Mouse (Mus musculus) liver, embryonic 14.5 days (tissue): ENCODE data around the gene Med27. TPM values are rescaled to one million over a fixed set of nuclear protein-coding genes. Genes with fewer than 3 reads are reported as not detected.

ENCODE experiments used
- ATAC-seq: fragments of 200-750 bp; cut with Nextera tagmentation; 2 replicates; pipeline ENCODE4 v1.8.0; 2017; ENCODE audit warnings: moderate number of reproducible peaks, mild to moderate bottlenecking, moderate library complexity; ENCODE audit not compliant: insufficient read depth
- DNase-seq, 3 experiments: peaks; one replicate each; pipeline ENCODE4 v3.0.0-alpha.2; 2012 to 2013; ENCODE audit warnings: low read depth in 3 of 3, low spot score in 3 of 3
- H3K27ac ChIP-seq: fragments of 300-500 bp; sonication (generic); 2 replicates; pipeline ENCODE4 v1.5.1; 2014; ENCODE audit warnings: moderate library complexity, mild to moderate bottlenecking, control low read depth, inconsistent platforms
- H3K27me3 ChIP-seq: fragments of 300-500 bp; sonication (generic); 2 replicates; pipeline ENCODE4 v1.6.1; 2014; ENCODE audit warnings: mild to moderate bottlenecking, low read length, moderate library complexity; ENCODE audit not compliant: control insufficient read depth, insufficient read depth
- H3K36me3 ChIP-seq: fragments of 300-500 bp; sonication (generic); replicated peaks from 2 replicates; pipeline ENCODE4 v1.6.1; 2014; ENCODE audit warnings: low read depth; ENCODE audit not compliant: control insufficient read depth, insufficient read depth
- H3K4me1 ChIP-seq, 2 experiments: fragments of 200-500 bp in 1 of 2; fragments of 300-500 bp in 1 of 2; sonication (generic) in 1 of 2; replicated peaks; 2 replicates each; pipeline ENCODE4 v1.6.1; 2012 to 2014; ENCODE audit warnings: antibody characterized with exemption in 1 of 2, inconsistent platforms in 1 of 2, low read length in 1 of 2; ENCODE audit not compliant: control insufficient read depth in 2 of 2, insufficient read depth in 2 of 2
- H3K4me2 ChIP-seq: fragments of 300-500 bp; sonication (generic); 2 replicates; pipeline ENCODE4 v1.6.1; 2014; ENCODE audit warnings: low read depth, mild to moderate bottlenecking, control low read depth, moderate library complexity
- H3K4me3 ChIP-seq, 2 experiments: fragments of 200-500 bp in 1 of 2; fragments of 300-500 bp in 1 of 2; sonication (generic) in 1 of 2; 2 replicates each; pipeline ENCODE4 v1.5.1; 2012 to 2014; ENCODE audit warnings: low read depth in 2 of 2, low read length in 2 of 2, mild to moderate bottlenecking in 2 of 2, control low read depth in 1 of 2, inconsistent platforms in 1 of 2, moderate library complexity in 1 of 2; ENCODE audit not compliant: insufficient read depth in 1 of 2
- H3K9ac ChIP-seq: fragments of 300-500 bp; sonication (generic); replicated peaks from 2 replicates; pipeline ENCODE4 v1.6.1; 2014; ENCODE audit warnings: mild to moderate bottlenecking, control low read depth, moderate library complexity
- H3K9me3 ChIP-seq: fragments of 300-500 bp; sonication (generic); 2 replicates; pipeline ENCODE4 v1.6.1; 2016; ENCODE audit warnings: low read length, mixed read lengths; ENCODE audit not compliant: control insufficient read depth
- CTCF ChIP-seq: IDR thresholded peaks from 2 replicates; pipeline ENCODE4 v1.5.1; 2016; ENCODE audit warnings: antibody characterized with exemption, low read depth, control low read depth
- EP300 ChIP-seq: IDR thresholded peaks from 2 replicates; pipeline ENCODE4 v1.6.1; 2016; ENCODE audit warnings: antibody characterized with exemption, low read depth
- WGBS: fragments of 180-500 bp; shearing (Covaris S2); extraction: QIAGEN DNeasy Blood & Tissue Kit; methylation state at CpG from one replicate; pipeline ENCODE4 v1.1.7; 2014; ENCODE audit not compliant: insufficient replicate concordance; 5-methylcytosine and 5-hydroxymethylcytosine counted together
- polyA plus RNA-seq, 2 experiments: library from polyadenylated mRNA; depleted of rRNA in 1 of 2; stranded (reverse) in 1 of 2; unstranded in 1 of 2; fragments of >200 nt; fragmentation: Nextera tagmentation in 1 of 2; extraction: Ambion mirVana in 1 of 2; gene quantifications; 2 replicates each; pipeline versions ENCODE4 v1.2.1 to v1.2.3; 2012 to 2014

Gene Med27
- polyA plus RNA-seq, 2 experiments = 15.0 to 16.5 TPM

GRCm38 (mm10) chr2:29495271-29495670 lies 148.7 kb downstream of the Med27 start:
- H3K9ac ChIP-seq = no peak overlapping the region
- 73% methylated on average over 2 of the region's 2 CpGs for WGBS
- DNase-seq = no peak
- no peaks in the 10 kb centered on the region for H3K9me3 ChIP-seq
- H3K4me3 ChIP-seq = no peak overlapping the region
- no peak for ATAC-seq
- H3K27ac ChIP-seq = no peak overlapping the region
- no peaks in the 10 kb centered on the region for H3K27me3 ChIP-seq
- TF ChIP-seq CTCF (no peak), EP300 (no peak)
- H3K4me2 ChIP-seq = no peak overlapping the region
- H3K4me1 ChIP-seq = no peaks in the 10 kb centered on the region
- no peaks in the 10 kb centered on the region for H3K36me3 ChIP-seq

GRCm38 (mm10) chr2:29500601-29501350 lies 154.2 kb downstream of the Med27 start:
- Histone ChIP-seq H3K9me3 (no peaks in the 10 kb centered on the region), H3K27me3 (no peaks in the 10 kb centered on the region), H3K9ac (no peak overlapping the region), H3K27ac (no peak overlapping the region), H3K4me2 (no peak overlapping the region), H3K4me1 (no peaks in the 10 kb centered on the region), H3K36me3 (no peaks in the 10 kb centered on the region), H3K4me3 (no peak overlapping the region)
- DNase-seq (no peak), ATAC-seq (no peak)
- 72% methylated on average over 9 of the region's 9 CpGs for WGBS
- no peak for TF ChIP-seq CTCF
- no peak for TF ChIP-seq EP300

GRCm38 (mm10) chr2:29501381-29501780 lies 154.8 kb downstream of the Med27 start:
- TF ChIP-seq EP300 (no peak), CTCF (no peak)
- DNase-seq = no peak
- H3K4me2 ChIP-seq = no peak overlapping the region
- H3K4me3 ChIP-seq = no peak overlapping the region
- H3K36me3 ChIP-seq = no peaks in the 10 kb centered on the region
- H3K4me1 ChIP-seq = no peaks in the 10 kb centered on the region
- no peaks in the 10 kb centered on the region for H3K9me3 ChIP-seq
- no peak for ATAC-seq
- 74% methylated on average over 4 of the region's 4 CpGs for WGBS
- H3K27me3 ChIP-seq = no peaks in the 10 kb centered on the region
- H3K9ac ChIP-seq = no peak overlapping the region
- no peak overlapping the region for H3K27ac ChIP-seq

- Histone ChIP-seq H3K4me3 (no peak overlapping the region), H3K4me2 (no peak overlapping the region), H3K27me3 (no peaks in the 10 kb centered on the region), H3K27ac (no peak overlapping the region), H3K9ac (no peak overlapping the region), H3K9me3 (no peaks in the 10 kb centered on the region), H3K4me1 (no peaks in the 10 kb centered on the region), H3K36me3 (no peaks in the 10 kb centered on the region)
- DNase-seq (no peak), ATAC-seq (no peak)
- TF ChIP-seq EP300 = no peak
- TF ChIP-seq CTCF = no peak
- WGBS = 65% methylated on average over 6 of the region's 6 CpGs
These were observed 158.2 kb downstream of the Med27 start for GRCm38 (mm10) chr2:29504848-29505247.

GRCm38 (mm10) chr2:29506411-29506810 lies 159.8 kb downstream of the Med27 start:
- Histone ChIP-seq H3K9me3 (no peaks in the 10 kb centered on the region), H3K27ac (no peak overlapping the region), H3K4me3 (no peak overlapping the region), H3K4me2 (no peak overlapping the region), H3K4me1 (no peaks in the 10 kb centered on the region), H3K36me3 (no peaks in the 10 kb centered on the region), H3K27me3 (no peaks in the 10 kb centered on the region), H3K9ac (no peak overlapping the region)
- DNase-seq = no peak
- 64% methylated on average over 4 of the region's 4 CpGs for WGBS
- TF ChIP-seq CTCF = no peak
- no peak for TF ChIP-seq EP300
- no peak for ATAC-seq
